Mouse (Mus musculus) kidney, postnatal 10 days (tissue): Measurements from ENCODE around the gene Fuk.
"Not testable (repeated sequence)": the region's sequence is repeated elsewhere in the genome, so short reads cannot be mapped to it uniquely, and the experiment has no call there.

Experiments
- DNase-seq: peaks from one replicate; pipeline ENCODE4 v3.0.0; 2021; ENCODE audit warnings: mixed read lengths

Gene Fuk

DNA sequence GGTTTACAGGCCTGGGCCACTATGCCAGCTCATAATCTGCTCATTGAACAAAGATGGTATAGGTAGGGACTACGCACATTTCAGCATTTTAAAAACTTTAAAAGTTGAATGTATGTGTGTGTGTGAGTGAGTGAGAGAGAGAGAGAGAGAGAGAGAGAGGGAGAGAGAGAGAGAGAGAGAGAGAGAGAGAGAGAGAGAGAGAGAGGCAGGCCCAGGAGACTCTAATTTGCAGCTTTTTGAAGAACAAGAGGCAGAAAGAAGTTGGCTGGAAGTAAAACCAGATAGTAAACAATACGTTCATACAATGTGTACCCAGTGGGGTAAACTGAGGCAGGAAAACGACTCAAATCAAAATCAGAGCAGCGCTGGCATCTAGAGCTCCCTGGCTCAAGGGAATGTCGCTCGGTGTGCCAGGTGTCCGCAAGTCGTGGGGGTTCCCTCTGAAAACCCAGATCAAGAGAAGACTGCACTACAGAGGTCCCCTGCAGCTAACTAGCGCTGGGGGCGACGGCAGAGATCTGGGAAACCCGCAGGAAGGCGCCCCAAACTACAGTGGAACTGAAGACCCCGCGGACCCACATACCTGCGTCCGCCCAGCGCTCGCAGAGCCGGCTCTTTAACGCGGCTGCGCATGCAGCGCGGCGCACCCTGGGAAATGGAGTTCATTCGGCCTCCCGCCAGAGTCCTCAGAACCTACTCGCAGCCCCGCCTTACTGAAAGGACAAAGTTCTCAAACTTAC is at the start of gene Fuk:
TSS of gene Fuk (minus strand) at position 650 of the 740 bp plus-strand sequence.
- peak; percentile 91 for DNase-seq

DNA sequence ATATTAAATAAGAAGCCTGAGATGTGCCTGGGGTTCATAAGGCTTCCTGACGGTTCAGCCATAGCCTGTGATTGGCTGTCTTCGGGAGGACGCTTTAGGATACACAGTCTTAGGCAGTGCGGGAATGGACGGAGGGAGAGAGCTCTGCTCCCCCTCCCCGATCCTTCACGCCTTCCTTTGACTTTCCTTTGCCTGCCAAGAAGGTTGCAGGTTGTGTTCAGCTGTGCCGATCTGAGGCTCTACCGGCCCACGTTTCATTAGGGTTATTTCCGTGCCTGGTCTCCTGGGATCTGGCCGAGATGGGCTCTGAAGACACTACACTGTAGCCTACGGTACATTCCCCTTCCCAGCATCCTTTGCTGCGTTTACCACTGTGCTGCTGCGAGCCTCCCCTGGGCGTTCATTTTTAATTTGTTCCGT is 47.8 kb upstream of the Fuk start:
- peak; percentile 53 for DNase-seq

DNA sequence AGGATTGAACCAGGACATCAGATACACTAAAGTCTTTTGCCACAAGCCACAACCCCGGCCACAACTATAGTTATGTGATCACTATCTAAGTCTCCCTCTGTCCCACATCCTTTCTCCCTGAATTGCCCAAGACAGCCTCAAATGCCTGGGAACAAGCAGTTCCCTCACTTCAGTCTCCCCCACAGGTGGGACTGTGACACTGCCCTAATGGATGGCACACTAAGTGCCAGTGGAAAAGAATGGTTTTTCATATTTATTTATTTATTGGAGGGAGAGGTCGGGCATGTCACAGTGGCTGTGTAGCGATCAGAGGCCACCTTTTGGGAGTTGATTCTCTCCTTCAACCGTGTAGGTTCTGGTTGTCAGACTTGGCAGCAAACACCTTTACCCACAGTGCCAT is 43.4 kb upstream of the Fuk start:
- DNase-seq = no peak

DNA sequence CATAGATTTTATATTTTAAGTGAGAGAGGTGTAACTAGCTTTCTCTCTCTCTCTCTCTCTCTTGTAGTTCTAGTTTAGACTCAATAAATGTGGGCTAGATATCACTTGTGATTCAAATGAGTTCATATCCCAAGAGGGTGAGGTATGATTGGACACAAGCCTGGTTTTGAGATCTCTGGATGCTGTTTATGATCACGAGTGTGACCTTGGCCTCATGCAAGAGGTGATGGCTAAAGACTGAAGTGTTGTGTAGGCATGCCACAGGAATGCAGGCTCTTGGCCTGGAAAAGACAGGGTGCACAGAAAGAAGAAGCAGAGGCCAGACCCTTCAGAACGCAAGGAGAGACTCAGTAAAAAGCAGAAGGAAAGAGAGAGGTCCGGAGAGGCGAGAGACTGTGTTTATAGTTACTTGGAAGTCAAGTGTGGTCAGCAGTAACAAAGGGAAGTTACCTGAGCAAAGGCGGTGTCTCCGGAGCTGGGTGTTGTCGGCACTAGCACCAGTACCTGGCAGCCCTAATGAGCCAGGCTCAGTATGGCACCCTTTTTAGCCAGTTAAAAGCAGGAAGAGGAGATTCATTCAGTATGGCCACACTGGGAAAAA is 42.1 kb upstream of the Fuk start:
- DNase-seq = no peak

DNA sequence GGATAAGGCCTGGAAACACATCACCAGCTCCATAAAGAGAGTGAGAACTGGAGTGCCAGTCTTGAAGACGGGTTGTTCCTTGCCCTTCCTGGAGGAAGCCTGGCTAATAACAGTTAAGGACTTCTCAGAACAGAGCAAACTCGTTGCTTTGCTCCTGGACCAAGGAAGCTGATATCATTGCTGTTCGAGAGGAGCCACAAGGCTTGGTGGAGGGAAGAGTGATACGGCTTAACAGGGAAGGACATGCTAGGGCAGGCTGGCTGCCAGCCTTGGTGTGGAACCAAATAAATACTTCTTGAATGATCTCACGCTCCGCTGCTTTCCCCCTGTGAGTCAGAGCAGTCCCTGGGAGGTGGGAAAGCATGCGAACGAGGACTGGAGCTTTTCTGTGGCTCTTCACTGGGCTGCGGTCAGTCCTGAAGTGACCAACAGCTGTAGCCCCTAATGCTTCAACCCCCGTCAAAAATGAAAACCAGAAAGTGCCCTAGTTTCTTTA is 39.2 kb upstream of the Fuk start:
- peak; percentile 82 for DNase-seq

DNA sequence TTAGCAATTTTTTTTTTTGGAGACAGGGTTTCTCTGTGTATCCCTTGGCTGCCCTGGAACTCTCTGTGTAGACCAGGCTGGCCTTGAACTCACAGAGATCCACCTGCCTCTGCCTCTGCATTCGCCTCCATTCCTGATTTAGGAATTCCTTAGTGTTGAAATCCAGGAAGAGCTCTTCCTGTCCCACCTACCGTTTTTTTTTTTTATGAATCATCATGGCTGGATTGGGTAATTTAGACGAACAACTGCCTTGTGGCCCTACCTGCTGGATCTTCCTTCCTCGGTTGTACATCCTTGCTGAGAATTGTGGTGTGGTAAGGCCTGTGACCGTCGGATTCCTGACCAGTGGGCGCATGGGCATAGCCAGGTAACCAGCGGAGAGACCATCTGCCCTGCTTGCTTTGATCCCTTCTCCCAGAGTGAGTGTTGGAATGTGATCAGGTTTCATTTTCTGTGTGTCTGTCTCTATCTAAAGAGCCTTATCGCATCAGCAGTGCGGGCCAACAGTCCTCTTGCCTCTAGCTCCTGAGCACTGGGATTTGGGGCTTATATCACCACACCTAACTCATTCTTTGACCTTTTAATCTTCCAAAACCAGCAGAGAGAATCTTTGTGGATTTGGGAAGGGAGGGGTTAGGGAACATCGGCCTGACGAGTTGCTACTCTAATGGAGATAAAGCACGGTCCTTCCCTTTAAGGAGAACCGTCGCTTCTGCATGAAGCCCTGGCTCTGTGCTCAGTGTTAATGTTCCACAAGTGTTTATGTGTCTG is 38.6 kb upstream of the Fuk start:
- DNase-seq = no peak

DNA sequence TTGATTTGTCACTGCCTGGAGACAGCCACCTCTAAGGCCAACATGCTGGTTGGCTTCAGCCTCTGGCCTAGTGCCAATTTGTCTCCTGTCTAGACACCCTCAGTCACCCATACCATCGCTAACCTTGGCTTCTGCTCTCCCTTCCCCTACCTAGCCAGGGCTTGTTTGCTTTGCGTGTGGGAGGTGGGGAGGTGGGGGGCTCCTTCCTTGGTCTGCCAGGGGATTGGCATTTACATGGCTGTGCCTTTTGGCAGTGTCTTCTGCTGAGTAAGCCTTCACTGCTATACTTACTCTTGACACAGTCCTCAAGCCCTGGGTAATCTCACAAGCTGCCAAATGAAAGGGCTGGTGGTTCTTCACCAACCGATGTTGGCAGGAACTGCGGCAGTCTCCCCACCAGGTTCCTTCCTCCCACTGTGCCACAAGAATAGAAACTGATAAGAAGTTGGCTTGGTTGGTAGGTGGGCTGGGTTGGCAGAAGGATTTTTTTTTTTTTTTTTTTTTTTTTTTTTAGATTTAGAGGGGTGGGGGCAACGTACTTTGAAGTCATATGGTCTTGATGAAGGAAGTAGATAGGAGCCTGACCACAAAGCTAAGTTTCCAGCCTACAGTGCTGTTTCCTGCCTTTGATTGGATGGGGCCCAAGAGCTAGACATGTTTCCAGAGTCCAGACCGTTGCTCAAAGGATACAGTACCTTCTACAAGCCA is 36.7 kb upstream of the Fuk start:
- peak; percentile 64 for DNase-seq

DNA sequence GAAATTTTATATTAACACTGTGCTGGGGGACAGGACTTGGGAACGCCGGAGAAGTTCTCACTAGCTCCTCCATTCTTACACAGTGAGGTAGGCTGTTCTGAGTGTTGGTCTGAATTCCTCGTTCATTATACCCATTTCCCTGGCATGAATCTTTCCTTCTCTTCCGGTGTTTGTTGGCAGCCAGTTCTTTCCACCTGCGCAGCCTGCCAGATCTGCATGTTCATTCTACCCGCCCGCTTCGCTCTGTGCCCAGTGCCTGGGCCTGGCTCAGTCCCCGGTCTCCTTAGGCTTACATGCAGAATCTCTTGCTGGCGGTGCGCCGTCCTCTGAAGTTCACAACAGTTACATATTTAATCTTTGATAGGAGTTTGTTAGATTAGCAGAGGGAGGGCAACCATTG is 33.9 kb upstream of the Fuk start:
- no peak for DNase-seq

DNA sequence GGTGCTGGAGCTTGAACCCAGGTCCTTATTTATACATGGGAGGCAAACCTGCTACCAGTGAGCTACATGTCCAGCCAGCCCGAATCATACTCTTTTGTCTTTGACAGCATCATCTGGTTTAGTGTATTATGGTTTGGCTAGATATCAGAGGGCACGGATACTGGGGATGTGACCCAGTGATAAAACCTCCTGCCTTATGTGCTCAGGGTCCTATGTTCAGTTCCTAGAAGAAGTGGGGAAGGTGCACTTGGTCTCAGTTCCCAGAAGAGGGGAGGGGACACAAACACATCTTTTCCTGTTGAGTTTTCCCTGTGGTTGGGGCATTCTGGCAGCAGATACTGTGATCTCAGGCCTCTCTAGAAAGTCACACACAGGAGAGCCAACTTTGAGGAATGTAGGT is 31.0 kb upstream of the Fuk start:
- no peak for DNase-seq

DNA sequence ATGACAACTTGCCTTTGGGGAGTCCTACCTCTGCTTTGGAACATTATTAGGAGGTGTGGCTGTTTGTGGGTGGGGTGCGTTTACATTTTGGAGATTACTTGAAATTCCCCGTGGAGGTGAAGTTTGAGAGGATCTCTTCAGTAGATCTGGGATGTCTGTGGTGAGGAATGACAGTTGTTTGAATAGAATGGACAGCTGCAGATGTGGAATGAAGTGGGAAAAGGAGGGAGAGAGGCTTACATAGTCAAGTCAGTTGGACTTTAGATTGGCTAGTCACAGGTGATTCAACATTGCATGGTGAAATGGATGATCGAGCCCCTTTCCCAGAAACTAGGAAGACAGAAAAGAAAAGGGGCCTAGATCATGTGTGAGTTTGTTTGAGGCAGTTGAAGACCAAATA is 30.2 kb upstream of the Fuk start:
- no peak for DNase-seq

DNA sequence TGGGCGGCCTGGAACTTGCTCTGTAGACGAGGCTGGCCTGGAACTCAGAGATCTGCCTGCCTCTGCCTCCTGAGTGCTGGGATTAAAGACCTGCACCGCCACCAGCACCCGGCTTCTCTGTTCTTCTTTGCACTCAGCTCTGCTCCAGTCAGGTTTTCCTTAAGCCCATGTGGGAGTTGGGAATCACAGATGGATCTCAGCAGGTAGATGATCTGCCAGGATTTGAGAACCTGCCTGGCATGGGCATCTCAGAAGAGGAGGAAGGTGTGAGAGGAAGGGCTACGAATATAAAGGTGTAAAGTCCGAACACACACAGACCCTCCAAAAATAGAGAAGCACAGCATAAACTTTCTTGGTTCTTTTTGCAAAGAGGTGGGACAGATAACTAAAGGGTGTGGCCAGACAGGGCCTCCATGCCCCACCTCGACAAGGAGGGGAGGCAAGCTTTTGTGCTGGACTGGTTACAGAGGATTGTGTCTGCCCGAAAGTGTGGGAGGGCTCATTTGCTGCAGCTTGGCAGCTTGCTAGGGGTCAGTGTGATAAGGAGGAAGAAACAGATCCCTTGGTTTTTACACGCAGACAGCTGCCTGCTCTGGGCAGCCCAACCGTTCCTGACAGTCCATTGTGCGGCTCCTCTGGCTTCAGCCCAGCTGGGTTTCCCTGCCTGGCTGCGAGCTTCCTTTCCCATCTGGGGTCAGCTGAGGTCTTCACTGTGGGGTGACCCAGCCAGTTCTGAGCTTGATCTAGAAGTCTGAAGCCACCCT is 29.1 kb upstream of the Fuk start:
- peak; percentile 84 for DNase-seq

DNA sequence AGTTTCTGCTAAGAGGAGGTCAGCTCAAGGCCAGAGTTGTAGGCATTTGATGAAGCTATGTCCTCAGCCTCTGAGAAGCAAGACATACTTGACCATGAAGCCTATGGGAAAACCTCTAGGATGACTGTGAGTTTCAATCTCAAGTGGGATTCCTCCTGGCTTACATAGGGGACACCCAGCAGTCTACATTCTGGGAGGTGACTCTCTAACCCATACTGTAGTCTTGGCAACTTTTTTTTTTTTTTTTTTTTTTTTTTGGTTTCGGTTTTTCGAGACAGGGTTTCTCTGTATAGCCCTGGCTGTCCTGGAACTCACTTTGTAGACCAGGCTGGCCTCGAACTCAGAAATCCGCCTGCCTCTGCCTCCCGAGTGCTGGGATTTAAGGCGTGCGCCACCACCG is 27.4 kb upstream of the Fuk start:
- DNase-seq = not testable (repeated sequence)

DNA sequence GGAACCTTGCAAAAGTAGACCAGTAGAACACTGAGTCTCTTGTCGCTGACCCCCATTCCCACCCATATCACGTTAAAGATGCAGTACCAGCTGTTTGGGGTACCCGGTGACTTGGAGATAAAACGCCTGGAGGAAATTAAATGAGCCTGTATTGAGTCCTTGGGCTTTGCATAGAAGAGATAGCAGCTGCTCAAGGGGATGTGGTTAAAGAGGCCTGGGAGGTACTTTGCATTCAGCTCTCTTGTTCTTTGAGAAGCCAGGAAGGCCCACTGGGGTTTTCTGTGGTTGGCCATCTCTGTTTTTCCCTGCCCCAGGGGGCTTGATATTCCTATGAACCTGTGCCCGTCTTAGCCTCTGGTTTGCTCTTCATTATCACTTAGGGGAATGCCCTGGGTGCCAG is 26.8 kb upstream of the Fuk start:
- DNase-seq = no peak

DNA sequence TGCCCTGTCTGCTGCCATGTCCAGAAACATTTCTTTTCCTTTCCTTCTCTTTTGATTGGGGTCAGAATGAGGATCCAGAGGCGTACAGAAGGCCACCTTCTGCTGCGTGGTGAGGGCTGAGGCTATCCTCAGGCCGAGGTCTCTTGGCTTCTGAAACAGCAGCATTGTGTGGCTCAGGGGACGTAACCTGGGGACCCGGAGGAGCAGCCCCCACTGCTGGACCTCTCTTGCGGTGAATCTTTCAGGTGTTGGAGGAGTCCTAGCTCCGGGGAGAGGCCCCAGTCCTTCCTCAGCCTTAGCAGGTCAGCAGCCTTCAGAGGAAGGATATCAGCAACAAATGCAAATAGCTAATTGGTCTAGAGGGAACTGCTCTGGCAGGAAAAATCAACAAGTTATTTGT is 26.1 kb upstream of the Fuk start:
- no peak for DNase-seq

DNA sequence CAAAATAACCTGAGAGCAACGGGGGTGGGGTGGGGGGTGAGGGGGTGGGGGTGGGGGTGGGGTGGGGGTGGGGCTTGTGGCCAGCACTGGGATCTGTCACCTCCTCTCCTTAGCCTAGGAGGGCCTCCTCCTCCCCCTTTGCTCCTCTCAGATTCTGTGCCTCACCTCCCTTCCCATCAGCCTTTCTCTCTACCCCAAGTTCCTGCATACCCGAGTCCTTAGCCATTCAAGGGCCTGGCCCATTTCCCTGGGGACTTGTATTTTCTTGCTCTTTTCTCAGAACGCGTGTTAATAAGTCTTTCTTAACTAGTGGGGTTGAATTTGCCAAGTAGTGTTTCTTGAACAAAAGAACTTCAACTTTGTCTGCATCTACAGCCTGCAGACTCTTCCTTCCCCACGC is 24.4 kb upstream of the Fuk start:
- no peak for DNase-seq

DNA sequence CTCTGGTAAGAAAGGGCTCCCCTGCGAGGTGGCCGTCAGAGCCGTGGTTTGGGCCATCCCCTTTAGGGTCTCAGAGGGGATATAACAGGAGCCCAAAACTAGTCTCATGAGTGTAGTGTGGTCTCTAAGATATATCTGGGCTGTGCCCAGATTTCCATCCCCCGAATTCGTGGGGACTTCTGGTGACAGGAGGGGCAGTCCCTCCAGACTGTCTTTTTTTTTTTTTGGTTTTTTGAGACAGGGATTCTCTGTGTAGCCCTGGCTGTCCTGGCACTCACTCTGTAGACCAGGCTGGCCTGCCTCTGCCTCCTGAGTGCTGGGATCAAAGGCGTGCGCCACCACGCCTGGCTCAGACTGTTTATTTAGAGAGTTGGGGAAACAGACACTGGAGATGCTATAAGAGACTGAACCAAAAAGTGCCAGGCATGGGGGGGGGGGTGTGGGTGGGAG is 23.4 kb upstream of the Fuk start:
- DNase-seq = no peak

DNA sequence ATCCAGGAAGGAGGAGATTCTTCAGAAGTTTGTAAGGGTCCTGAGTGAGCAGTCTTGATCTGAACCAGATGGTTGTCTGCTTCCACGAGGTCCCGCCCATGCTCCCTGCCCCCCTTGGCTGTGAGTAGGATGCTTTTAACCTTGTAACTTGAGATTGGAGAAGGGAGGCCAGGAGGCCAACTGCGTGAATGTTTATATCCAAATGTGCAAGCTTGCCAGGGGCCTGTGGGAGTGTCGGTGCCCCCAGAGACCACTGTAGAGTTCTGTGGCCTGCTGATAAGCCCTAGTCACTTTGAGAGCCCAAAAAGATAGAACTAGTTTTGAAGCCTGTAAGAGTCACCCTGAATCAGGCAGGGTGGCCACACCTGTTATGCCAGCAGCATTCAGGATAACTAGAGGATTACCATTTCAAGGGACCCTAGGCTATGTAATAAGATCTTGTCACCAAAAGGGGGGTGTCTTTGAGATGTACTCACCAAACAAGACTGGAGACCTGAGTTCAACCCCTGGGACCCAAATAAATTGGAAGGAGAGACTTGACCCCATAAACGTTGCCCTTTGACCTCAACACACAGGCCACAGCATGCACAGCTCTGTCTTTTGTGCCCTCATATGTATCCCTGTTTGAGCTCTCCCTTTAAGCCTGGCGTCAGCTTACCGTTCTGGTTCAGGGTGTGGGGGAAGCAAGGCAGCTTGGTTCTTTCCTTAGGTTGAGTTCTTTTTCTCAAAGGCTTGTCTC is 19.4 kb upstream of the Fuk start:
- peak; percentile 74 for DNase-seq

DNA sequence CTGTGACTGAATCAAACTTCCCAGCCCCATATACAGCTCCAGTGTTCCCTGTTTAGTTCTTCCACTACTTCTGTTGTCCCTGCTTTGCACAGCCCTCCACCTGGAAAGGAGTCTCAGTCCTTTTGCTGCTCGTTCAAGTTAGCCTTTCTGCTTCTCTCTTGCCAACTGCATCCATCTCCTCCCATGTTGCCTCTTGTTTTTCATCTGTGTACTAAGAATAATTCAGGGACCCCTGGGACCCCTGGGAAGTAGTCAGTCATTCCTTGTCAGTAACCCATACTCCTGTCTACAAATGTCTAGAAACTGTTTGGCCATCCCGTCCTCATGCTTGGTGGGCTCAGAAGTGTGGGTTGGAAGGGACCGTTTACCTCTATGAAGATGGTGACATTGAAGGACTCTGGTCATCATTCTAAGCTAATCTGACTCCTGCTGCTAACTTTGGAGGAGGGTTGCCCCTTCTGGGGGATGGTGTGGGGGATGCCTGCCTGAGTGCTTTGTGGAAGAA is 18.5 kb upstream of the Fuk start:
- no peak for DNase-seq

DNA sequence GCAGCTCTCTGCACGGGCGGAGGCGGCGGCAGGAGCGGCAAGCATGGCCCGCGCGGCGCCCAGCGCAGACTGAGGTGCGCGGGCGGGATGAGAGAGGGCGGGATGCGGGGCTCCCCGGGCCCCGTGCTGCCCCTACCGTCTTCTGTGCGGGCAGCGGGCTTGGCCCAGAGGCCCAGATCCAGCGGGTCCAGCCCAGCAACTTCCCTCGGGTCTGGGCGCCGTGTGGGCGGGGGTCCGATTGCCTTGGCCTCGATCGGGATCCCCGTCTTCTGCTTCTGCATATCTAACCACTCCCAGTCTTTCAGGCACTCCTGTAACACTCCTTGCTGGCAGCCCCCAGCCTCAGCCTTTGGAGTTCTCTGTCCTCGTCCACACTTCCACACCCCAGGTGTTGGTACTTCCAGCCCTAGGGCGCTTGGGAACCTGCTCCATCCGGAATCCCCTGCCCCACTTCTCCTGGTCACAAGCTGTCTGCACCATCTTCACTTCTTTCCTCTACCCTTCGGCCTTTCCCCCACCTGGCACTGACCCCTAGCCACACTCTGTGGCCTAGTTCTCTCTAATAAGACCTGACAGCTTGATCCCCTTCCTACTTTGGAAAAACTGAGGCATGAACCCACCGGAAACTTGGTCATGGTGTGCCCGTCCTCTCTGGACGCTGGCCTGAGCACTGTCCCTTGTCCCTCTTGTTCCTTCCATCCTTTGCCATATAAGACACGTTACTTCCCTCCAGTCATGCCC is 17.9 kb upstream of the Fuk start:
- no peak for DNase-seq

DNA sequence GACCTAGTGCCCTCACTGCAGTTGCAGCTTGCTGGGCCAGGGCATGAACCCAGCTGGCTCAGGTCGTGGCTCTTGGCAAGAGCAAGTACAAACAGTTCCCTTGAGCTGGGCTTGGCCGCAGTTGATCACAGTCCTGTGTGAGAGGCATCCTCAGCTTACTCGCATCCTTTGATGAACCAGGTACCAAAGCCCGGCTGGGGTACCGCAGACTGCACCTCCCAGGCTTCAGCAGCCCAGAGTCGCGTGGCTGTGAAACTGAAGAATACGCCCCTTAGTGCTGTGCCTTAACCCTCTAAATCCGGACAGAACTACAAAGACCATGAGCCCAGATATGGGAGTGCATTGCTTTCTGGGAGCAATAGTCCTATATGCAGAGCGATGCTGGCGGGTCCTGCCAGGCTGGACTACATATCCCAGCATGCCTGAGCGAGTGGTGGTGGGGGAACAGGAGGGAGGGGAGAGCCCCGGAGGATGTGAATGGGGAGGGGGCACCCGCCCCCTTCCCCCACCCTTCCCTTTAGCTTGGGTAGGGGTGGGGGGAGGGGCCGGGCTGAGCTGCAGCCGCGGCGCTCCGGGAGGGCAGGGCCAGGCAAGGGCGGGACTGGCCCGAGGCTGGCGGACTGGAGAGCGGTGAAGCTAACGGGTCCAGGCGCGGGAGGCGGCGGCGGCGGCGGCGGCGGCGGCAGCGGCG is 17.2 kb upstream of the Fuk start, which contains the start of gene St3gal2:
TSS of gene St3gal2 (plus strand) at position 582 of the 691 bp plus-strand sequence.
- peak; percentile 93 for DNase-seq
